Mouse (Mus musculus) kidney, embryonic 14.5 days (tissue): ENCODE data around the gene Rara. TPM values are rescaled to one million over a fixed set of nuclear protein-coding genes. Genes with fewer than 3 reads are reported as not detected.

Source experiments
- ATAC-seq: fragments of 200-750 bp; cut with Nextera tagmentation; 2 replicates; pipeline ENCODE4 v1.8.0; 2017; ENCODE audit warnings: moderate number of reproducible peaks, mild to moderate bottlenecking, moderate TSS enrichment, moderate library complexity; ENCODE audit not compliant: low FRiP score, low TSS enrichment
- H3K27ac ChIP-seq: fragments of 300-500 bp; sonication (generic); 2 replicates; pipeline ENCODE4 v1.5.1; 2014; ENCODE audit warnings: low read depth, mild to moderate bottlenecking, low read length, moderate library complexity, mixed read lengths
- H3K27me3 ChIP-seq: fragments of 300-500 bp; sonication (generic); 2 replicates; pipeline ENCODE4 v1.6.1; 2014; ENCODE audit warnings: mild to moderate bottlenecking, low read length; ENCODE audit not compliant: control insufficient read depth, insufficient read depth
- H3K36me3 ChIP-seq: fragments of 300-500 bp; sonication (generic); 2 replicates; pipeline ENCODE4 v1.6.1; 2014; ENCODE audit warnings: low read length, mixed read lengths; ENCODE audit not compliant: control insufficient read depth, insufficient read depth
- H3K4me1 ChIP-seq: fragments of 300-500 bp; sonication (generic); 2 replicates; pipeline ENCODE4 v1.6.1; 2014; ENCODE audit warnings: low read length, mixed read lengths; ENCODE audit not compliant: control insufficient read depth, insufficient read depth
- H3K4me2 ChIP-seq: fragments of 300-500 bp; sonication (generic); replicated peaks from 2 replicates; pipeline ENCODE4 v1.6.1; 2014; ENCODE audit warnings: low read depth, mild to moderate bottlenecking, low read length
- H3K4me3 ChIP-seq: fragments of 300-500 bp; sonication (generic); 2 replicates; pipeline ENCODE4 v1.5.1; 2014; ENCODE audit warnings: mild to moderate bottlenecking, low read length
- H3K9ac ChIP-seq: fragments of 300-500 bp; sonication (generic); 2 replicates; pipeline ENCODE4 v1.6.1; 2014; ENCODE audit warnings: low read depth, mild to moderate bottlenecking, low read length, moderate library complexity
- H3K9me3 ChIP-seq: fragments of 300-500 bp; sonication (generic); 2 replicates; pipeline ENCODE4 v1.6.1; 2016; ENCODE audit warnings: low read length; ENCODE audit not compliant: control insufficient read depth
- WGBS: fragments of 180-500 bp; shearing (Covaris S2); extraction: QIAGEN DNeasy Blood & Tissue Kit; methylation state at CpG from one replicate; pipeline ENCODE4 v1.1.7; 2014; 5-methylcytosine and 5-hydroxymethylcytosine counted together
- polyA plus RNA-seq: library from polyadenylated mRNA; unstranded; fragments of >200 nt; fragmentation: Nextera tagmentation; extraction: Ambion mirVana; gene quantifications from 2 replicates; pipeline ENCODE4 v1.2.1, GENCODE M21; 2014

Gene Rara
- polyA plus RNA-seq, 1 experiment from 2014 or later, result 36.7 TPM

DNA sequence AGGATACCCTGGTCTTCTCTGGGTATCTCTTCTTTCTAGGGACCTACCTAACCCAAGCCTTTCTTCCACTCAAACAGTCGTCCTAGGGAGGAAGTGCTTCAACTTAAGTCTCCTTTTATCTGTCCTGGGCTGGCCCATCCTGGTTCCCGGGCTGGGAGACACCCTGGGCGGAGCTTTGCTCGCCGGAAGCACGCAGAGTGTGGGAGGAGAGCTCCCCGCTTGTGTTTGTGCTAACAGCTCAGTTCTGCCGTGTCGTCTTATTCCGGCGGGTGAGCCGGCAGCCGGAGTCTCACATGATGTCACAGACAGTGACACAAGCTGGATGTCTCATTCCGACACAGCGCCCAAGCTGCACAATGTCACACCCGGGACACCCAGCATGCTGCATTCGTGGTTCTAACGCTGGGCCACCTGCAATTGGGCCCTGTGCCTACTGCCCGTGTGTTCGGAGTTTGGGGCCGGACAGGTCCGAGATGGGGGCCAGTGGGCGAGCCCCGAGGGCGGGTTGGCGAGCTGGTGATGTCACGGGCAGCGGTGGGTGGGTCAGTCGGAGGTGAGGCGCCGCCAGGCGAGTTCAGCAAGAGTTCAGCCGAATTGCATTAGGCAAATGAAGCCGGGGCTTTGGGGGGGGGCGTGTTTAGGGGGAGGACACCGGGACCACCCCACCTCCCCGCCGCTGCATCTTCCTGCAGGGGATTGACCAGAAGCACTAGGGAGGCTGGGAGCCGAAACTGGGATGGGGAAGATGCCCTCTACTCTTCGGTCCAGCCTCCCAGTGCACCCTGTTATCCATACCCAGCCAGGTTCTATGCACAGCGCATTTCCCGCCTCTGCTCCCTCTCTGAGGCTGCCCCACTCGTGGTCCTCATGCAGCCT is 32.1 kb downstream of the Rara start:
- ATAC-seq, result peak; percentile 18; the same call in 1 of the 2 replicates
- no peaks in the 10 kb centered on the region for H3K27me3 ChIP-seq
- H3K4me2 ChIP-seq, result peak overlapping the region; percentile 99
- H3K36me3 ChIP-seq, result peaks cover 2% of the 10 kb centered on the region; the same call in 1 of the 2 replicates
- peaks cover 68% of the 10 kb centered on the region for H3K4me1 ChIP-seq
- H3K9ac ChIP-seq, result peak overlapping the region; percentile 76
- H3K4me3 ChIP-seq, result peak overlapping the region; percentile 75
- peak overlapping the region; percentile 70 for H3K27ac ChIP-seq
- no peaks in the 10 kb centered on the region for H3K9me3 ChIP-seq
- under 1% methylated on average over 40 of the region's 43 CpGs for WGBS

DNA sequence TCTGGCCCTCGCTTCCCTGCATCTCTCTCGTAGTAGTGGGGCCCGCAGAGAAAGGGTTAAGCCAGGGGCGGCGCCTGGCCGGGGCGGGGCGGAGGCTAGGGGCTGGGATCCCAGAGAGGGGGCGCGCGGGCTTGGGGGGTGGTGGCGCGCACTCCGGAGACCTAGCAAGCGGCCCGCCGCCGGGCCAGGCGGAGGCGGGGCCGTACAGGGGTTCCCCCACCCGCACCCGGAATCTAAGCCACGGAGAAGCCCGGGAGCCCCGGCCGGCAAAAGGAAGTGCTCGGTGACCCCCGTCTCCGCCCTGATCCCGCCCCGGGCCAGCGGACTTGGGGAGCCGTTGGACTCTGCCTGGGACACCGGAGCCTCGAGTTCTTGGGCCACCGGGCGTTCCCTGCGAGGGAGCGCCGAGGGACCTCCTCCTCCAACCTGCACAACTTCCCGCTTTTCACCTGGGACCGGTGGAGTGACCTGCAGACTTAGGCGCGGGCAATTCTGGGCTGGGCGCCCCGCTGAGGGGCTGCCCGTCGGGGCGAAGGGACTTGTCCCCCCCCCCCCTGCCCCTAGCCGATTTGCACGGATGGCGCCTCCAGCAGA is 32.8 kb downstream of the Rara start:
- H3K4me1 ChIP-seq, result peaks cover 68% of the 10 kb centered on the region
- WGBS, result under 1% methylated on average over 52 of the region's 53 CpGs

DNA sequence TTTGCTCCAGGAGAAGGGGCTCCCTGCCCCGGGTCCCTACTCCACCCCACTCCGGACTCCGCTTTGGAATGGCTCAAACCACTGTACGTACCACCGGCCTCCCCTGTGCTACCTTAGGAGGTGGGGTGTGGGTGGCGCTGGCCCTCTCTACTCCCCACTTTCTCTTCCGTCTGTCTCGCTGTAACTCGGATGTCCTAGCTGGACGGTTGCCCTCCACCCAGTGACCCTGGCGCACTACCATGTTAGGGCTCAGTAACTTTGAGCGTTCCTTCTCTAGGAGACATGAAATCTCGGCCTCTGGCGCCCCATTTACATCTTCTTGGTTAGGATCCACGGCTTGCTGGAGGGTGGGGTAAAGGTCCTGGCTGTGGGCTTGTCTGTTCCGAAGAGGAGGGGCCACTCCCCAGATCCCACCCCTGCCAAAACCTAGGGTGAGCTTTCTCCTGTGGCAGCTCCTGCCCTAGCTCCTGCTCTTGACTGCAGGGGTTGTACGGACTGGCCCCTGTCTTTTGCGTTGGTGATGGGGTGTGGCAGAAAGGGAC is 33.5 kb downstream of the Rara start:
- Histone ChIP-seq H3K36me3 (peaks cover 2% of the 10 kb centered on the region; the same call in 1 of the 2 replicates), H3K27ac (peak overlapping the region; percentile 70; the same call in 1 of the 2 replicates), H3K4me1 (peaks cover 69% of the 10 kb centered on the region), H3K27me3 (no peaks in the 10 kb centered on the region), H3K4me2 (peak overlapping the region; percentile 99), H3K4me3 (peak overlapping the region; percentile 75), H3K9me3 (no peaks in the 10 kb centered on the region), H3K9ac (peak overlapping the region; percentile 76)
- WGBS, result 6% methylated on average over 18 of the region's 18 CpGs
- no peak for ATAC-seq

More for the DNA sequence above, 32.8 kb downstream of the Rara start:
- H3K36me3 ChIP-seq, result peaks cover 2% of the 10 kb centered on the region; the same call in 1 of the 2 replicates
- peak overlapping the region; percentile 99 for H3K4me2 ChIP-seq
- ATAC-seq, result peak; percentile 42
- H3K4me3 ChIP-seq, result peak overlapping the region; percentile 75
- H3K9ac ChIP-seq, result peak overlapping the region; percentile 76
- no peaks in the 10 kb centered on the region for H3K27me3 ChIP-seq
- H3K9me3 ChIP-seq, result no peaks in the 10 kb centered on the region
- peak overlapping the region; percentile 70 for H3K27ac ChIP-seq

DNA sequence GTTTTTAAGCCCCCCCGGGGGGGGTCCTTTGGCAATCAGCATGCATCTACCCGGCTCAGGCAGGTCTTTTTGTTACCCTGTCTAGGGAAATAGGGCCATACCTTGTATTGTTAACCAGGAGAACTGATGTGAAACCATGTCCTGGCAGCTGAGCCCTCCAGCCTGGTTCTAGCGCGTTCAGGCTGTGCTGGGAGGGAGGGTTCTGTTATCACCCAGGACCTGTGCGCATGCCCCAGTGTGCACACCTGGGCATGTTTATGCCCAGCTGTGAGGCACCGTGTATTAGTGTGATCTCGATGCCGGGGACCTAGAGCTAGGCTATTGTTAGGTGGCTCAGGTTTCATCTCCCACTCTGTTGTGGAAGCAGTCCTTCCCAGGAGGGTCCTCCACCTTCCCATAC is 34.1 kb downstream of the Rara start:
- WGBS, result 6% methylated on average over 8 of the region's 8 CpGs
- H3K4me3 ChIP-seq, result peak overlapping the region; percentile 75
- ATAC-seq, result no peak
- peak overlapping the region; percentile 99 for H3K4me2 ChIP-seq
- peak overlapping the region; percentile 76; the same call in 1 of the 2 replicates for H3K9ac ChIP-seq
- no peaks in the 10 kb centered on the region for H3K27me3 ChIP-seq
- no peak overlapping the region; the same call in 1 of the 2 replicates for H3K27ac ChIP-seq
- H3K36me3 ChIP-seq, result peaks cover 3% of the 10 kb centered on the region
- H3K4me1 ChIP-seq, result peaks cover 73% of the 10 kb centered on the region
- no peaks in the 10 kb centered on the region for H3K9me3 ChIP-seq

DNA sequence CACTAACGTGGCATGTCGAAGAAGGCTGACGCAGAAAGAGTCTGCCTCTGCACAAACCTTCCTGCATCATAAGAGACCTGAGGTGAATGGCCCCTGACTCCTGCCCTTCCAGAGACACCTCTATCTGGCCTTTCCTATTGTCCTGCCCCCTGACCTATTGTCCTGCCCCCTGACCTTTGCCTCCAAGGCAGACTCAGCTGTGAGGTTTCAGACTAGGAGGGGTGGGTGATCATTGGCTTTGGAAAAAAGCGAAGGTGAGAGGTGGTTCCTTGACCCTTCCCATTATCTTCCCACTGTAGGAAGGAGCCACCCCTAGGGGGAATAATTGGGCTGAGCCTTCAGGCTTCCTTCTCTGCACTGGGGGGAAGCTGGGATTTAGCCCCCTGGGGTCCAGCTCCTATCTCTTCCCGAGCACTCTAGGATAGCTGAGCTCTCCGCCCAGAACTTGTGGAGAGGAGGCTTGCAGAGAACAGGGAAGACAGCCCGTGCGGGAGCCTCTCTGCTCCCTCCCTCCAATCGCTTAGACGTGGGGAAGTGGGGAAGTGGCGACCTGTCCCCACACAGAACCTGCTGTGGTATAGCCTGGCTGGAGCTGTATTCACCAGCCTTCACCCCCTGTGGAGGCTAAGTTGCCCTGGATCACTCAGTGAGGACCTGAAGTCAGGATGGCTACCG is 34.9 kb downstream of the Rara start:
- Histone ChIP-seq H3K27me3 (no peaks in the 10 kb centered on the region), H3K4me1 (peaks cover 81% of the 10 kb centered on the region), H3K9me3 (no peaks in the 10 kb centered on the region), H3K4me2 (peak overlapping the region; percentile 99), H3K9ac (peak overlapping the region; percentile 76; the same call in 1 of the 2 replicates), H3K36me3 (peaks cover 11% of the 10 kb centered on the region), H3K4me3 (peak overlapping the region; percentile 75), H3K27ac (peak overlapping the region; percentile 91)
- ATAC-seq, result no peak
- 9% methylated on average over 12 of the region's 12 CpGs for WGBS

DNA sequence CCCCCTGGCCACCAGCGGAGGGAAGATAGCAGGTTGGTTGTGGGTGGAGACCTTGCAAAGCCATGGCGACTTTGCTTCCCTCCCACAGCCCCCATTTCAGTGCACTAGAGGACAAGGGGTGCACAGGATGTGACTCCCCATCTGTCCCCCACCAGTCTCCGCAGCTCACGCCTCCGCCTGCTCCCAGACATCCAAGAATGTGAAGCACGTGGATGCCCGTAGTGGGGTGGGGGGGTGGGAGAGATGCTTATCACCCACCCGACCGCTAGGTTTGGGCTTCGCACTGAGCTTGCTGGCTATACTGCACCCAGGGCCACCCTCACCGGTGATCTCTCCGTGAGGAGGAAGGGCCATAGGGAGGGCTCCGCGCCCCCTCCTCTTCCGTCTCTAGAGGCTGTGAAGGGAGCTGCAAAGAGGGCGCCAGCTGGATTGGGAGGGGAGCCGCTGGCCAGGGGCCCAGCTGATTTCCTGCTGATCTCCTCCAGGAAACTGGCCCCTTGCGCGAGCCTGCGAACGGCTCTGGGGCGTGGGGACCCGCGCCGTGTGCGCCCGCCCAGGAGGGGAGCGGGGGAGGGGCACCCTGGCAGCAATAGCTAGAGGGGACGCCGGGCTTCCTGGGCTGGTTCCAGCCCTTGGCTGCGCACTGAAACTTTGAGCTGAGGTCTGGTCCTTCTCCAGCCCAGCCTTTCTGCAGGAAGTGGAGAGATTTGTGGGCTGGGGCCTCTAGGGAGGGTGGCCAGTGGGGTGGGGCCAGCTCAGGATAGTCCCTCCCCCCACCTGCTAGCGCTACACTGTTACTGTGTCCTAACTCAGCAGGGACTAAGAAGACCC is 35.8 kb downstream of the Rara start:
- Histone ChIP-seq H3K36me3 (peaks cover 19% of the 10 kb centered on the region), H3K9ac (peak overlapping the region; percentile 76; the same call in 1 of the 2 replicates), H3K4me1 (peaks cover 89% of the 10 kb centered on the region), H3K4me3 (peak overlapping the region; percentile 75), H3K27me3 (no peaks in the 10 kb centered on the region), H3K4me2 (peak overlapping the region; percentile 99), H3K9me3 (no peaks in the 10 kb centered on the region), H3K27ac (peak overlapping the region; percentile 91)
- under 1% methylated on average over 32 of the region's 32 CpGs for WGBS
- peak; percentile 70 for ATAC-seq

DNA sequence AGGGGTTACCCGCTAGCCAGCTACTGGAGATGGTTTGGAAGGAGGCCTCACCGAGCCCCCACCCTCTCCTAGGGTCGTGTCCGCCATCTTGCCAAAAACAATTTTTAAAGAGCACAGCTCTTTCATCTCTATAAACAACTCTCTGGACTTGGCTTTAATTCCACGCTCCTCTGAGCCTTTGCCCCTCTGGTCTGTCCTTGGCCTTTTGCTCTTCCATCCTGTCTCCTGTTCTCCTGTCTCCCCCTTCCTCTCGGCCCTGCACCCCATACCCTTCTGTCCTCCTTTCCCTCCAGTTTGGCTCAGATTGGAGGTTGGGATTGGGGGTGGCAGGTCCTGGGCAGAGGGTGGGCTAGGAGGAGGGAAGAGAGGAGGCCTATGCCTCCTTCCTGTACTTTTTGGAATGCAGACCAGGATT is 36.6 kb downstream of the Rara start:
- no peaks in the 10 kb centered on the region for H3K9me3 ChIP-seq
- H3K36me3 ChIP-seq, result peaks cover 21% of the 10 kb centered on the region
- 11% methylated on average over 6 of the region's 6 CpGs for WGBS
- peak overlapping the region; percentile 75 for H3K4me3 ChIP-seq
- no peaks in the 10 kb centered on the region for H3K27me3 ChIP-seq
- H3K9ac ChIP-seq, result peak overlapping the region; percentile 76
- H3K4me1 ChIP-seq, result peaks cover 91% of the 10 kb centered on the region
- H3K4me2 ChIP-seq, result peak overlapping the region; percentile 99
- H3K27ac ChIP-seq, result peak overlapping the region; percentile 91
- ATAC-seq, result no peak
